Mouse (Mus musculus) myocyte (in vitro differentiated cells): ENCODE results near the gene Tcam1.

Experiments
- CEBPB ChIP-seq: IDR thresholded peaks from 2 replicates; pipeline ENCODE4 v1.6.1; 2011; ENCODE audit warnings: mild to moderate bottlenecking, moderate library complexity; ENCODE audit not compliant: poor library complexity, insufficient read depth, severe bottlenecking
- MAX ChIP-seq: IDR thresholded peaks from one replicate; pipeline ENCODE4 v1.6.1; 2011; ENCODE audit warnings: low read depth, mild to moderate bottlenecking, control low read depth
- POLR2A ChIP-seq: IDR thresholded peaks from one replicate; pipeline ENCODE4 v1.6.1; 2011; ENCODE audit warnings: low read depth, mild to moderate bottlenecking, control low read depth, moderate library complexity; ENCODE audit not compliant: insufficient read length
- POLR2AphosphoS2 ChIP-seq: IDR thresholded peaks from one replicate; pipeline ENCODE4 v1.6.1; 2011; ENCODE audit warnings: low read depth, control low read depth; ENCODE audit not compliant: insufficient read length
- TCF12 ChIP-seq: IDR thresholded peaks from one replicate; pipeline ENCODE4 v1.6.1; 2011; ENCODE audit warnings: mild to moderate bottlenecking, control low read depth; ENCODE audit not compliant: poor library complexity, insufficient read depth, severe bottlenecking
- TCF3 ChIP-seq: IDR thresholded peaks from one replicate; pipeline ENCODE4 v1.6.1; 2011; ENCODE audit warnings: low read depth, control low read depth; ENCODE audit not compliant: insufficient read length
- USF1 ChIP-seq: IDR thresholded peaks from one replicate; pipeline ENCODE4 v1.6.1; 2011; ENCODE audit warnings: low read depth, mild to moderate bottlenecking, control low read depth, moderate library complexity

GRCm38 (mm10) chr11:106338029-106338428 is 61.6 kb downstream of the Tcam1 start:
- TF ChIP-seq POLR2A, result no peak
- TF ChIP-seq CEBPB, result no peak
- TF ChIP-seq MAX, result no peak
- TF ChIP-seq USF1, result no peak
- TF ChIP-seq TCF12, result no peak
- TF ChIP-seq POLR2AphosphoS2, result no peak
- TF ChIP-seq TCF3, result no peak
